20 mouse cellular contexts compared by ENCODE assay signal in the genomic region with DNA sequence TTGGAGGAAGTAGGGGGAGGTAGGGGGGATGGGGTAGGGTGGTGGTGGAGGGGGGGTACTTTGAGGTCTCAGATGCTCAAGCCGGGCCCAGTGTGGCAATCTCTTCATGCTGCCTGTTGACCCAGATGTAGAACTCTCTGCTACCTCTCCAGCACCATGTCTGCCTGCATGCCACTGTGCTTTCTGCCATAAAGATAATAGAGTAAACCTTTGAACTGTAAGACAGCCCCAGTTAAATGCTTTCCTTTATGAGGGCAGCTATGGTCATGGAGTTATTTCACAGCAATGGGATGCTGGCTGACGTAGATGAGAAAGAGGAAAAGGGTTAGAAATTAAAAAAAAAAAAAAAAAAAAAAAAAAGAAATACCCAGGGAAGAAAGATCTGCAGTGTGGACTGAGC. TPM values are rescaled to one million over a fixed set of nuclear protein-coding genes. Genes with fewer than 3 reads are reported as not detected.
DNase-seq lines count a peak whose midpoint lies in the region; ATAC-seq and TF ChIP-seq lines count a peak whose summit lies in the region.
"Had no signal": no experiment of that assay in that cellular context is flagged by ENCODE, and none has a peak within 500 bp of the region (broad histone marks: within the 10 kb centered on the region; RNA-seq: fewer than 3 reads in every experiment).

No protein-coding gene starts in this region.

- TF ChIP-seq CTCF in intestine, postnatal 0 days (IDR thresholded peaks at IDR 0.05; ENCODE audit: low read depth): no peak
- no peak for TF ChIP-seq CTCF in small intestine, adult 2 months (IDR thresholded peaks at IDR 0.05; ENCODE audit: extremely low read depth, insufficient read length, insufficient replicate concordance, low read depth, low read length)

- no peak for TF ChIP-seq POLR2A in small intestine, adult 2 months (IDR thresholded peaks at IDR 0.05; ENCODE audit: low read depth, low read length)

- no peaks in the 10 kb centered on the region for H3K4me1 ChIP-seq in intestine, embryonic 15.5 days (replicated peaks)
- no peaks in the 10 kb centered on the region for H3K4me1 ChIP-seq in intestine, postnatal 0 days (replicated peaks; ENCODE audit: control insufficient read depth, insufficient read depth, low read length)
- H3K4me1 ChIP-seq in small intestine, adult 2 months (ENCODE audit: control insufficient read depth, insufficient read depth, insufficient read length, low read length): peaks cover 18% of the 10 kb centered on the region; the same call in 1 of the 2 replicates
- H3K4me1 ChIP-seq in forebrain, embryonic 10.5 days: peaks cover 4% of the 10 kb centered on the region; the same call in 1 of the 2 replicates
- H3K4me1 ChIP-seq: embryonic facial prominence, embryonic 13.5 days; embryonic facial prominence, embryonic 15.5 days; forebrain, embryonic 15.5 days had no signal

- no peak overlapping the region for H3K4me3 ChIP-seq in intestine, embryonic 15.5 days (replicated peaks)
- H3K4me3 ChIP-seq in intestine, postnatal 0 days (ENCODE audit: low read depth, low read length): no peak overlapping the region
- peak overlapping the region; percentile 36; the same call in 1 of the 2 replicates for H3K4me3 ChIP-seq in small intestine, adult 2 months (ENCODE audit: low read depth, low read length)
- no peak overlapping the region for H3K4me3 ChIP-seq in forebrain, embryonic 10.5 days
- H3K4me3 ChIP-seq: embryonic facial prominence, embryonic 13.5 days; embryonic facial prominence, embryonic 15.5 days; erythroblast, embryonic 14.5 days; forebrain, embryonic 13.5 days; forebrain, embryonic 15.5 days had no signal

- no peak overlapping the region for H3K4me2 ChIP-seq in intestine, embryonic 15.5 days (replicated peaks)
- H3K4me2 ChIP-seq in intestine, postnatal 0 days (replicated peaks; ENCODE audit: low read depth): no peak overlapping the region; the same call in 1 of the 2 replicates
- H3K4me2 ChIP-seq: embryonic facial prominence, embryonic 13.5 days; embryonic facial prominence, embryonic 15.5 days; forebrain, embryonic 13.5 days; forebrain, embryonic 15.5 days had no signal

- 68% methylated on average over 2 of the region's 2 CpGs for WGBS in intestine, embryonic 15.5 days
- 33% methylated on average over 2 of the region's 2 CpGs for WGBS in intestine, postnatal 0 days
- 20% methylated on average over 2 of the region's 2 CpGs for WGBS in small intestine, adult 2 months
- 71% methylated on average over 2 of the region's 2 CpGs for WGBS in forebrain, embryonic 10.5 days

- no peaks in the 10 kb centered on the region for H3K27me3 ChIP-seq in intestine, embryonic 15.5 days (replicated peaks)
- no peaks in the 10 kb centered on the region for H3K27me3 ChIP-seq in intestine, postnatal 0 days (replicated peaks; ENCODE audit: control insufficient read depth, insufficient read depth, low read length)
- H3K27me3 ChIP-seq in small intestine, adult 2 months (ENCODE audit: control insufficient read depth, insufficient read depth, low read length): no peaks in the 10 kb centered on the region
- H3K27me3 ChIP-seq in forebrain, embryonic 10.5 days (ENCODE audit: poor library complexity, severe bottlenecking): no peaks in the 10 kb centered on the region
- H3K27me3 ChIP-seq: embryonic facial prominence, embryonic 13.5 days; embryonic facial prominence, embryonic 15.5 days; forebrain, embryonic 13.5 days; forebrain, embryonic 15.5 days had no signal

- no peak overlapping the region for H3K9ac ChIP-seq in intestine, embryonic 15.5 days
- H3K9ac ChIP-seq in intestine, postnatal 0 days (ENCODE audit: low read depth, low read length): no peak overlapping the region
- H3K9ac ChIP-seq: embryonic facial prominence, embryonic 13.5 days; embryonic facial prominence, embryonic 15.5 days; forebrain, embryonic 13.5 days; forebrain, embryonic 15.5 days had no signal

- peak; percentile 90 for ATAC-seq in intestine, embryonic 15.5 days
- peak; percentile 88 for ATAC-seq in intestine, postnatal 0 days
- ATAC-seq: forebrain, embryonic 13.5 days; forebrain, embryonic 15.5 days had no signal

- no peaks in the 10 kb centered on the region for H3K9me3 ChIP-seq in intestine, embryonic 15.5 days
- no peaks in the 10 kb centered on the region for H3K9me3 ChIP-seq in intestine, postnatal 0 days (ENCODE audit: control insufficient read depth)
- H3K9me3 ChIP-seq in forebrain, embryonic 10.5 days: no peaks in the 10 kb centered on the region
- H3K9me3 ChIP-seq: embryonic facial prominence, embryonic 13.5 days; embryonic facial prominence, embryonic 15.5 days; forebrain, embryonic 13.5 days; forebrain, embryonic 15.5 days had no signal

- H3K36me3 ChIP-seq in intestine, embryonic 15.5 days: no peaks in the 10 kb centered on the region
- no peaks in the 10 kb centered on the region for H3K36me3 ChIP-seq in intestine, postnatal 0 days (ENCODE audit: control insufficient read depth, insufficient read depth)
- H3K36me3 ChIP-seq in small intestine, adult 2 months (ENCODE audit: control insufficient read depth, insufficient read depth, low read length): no peaks in the 10 kb centered on the region
- no peaks in the 10 kb centered on the region for H3K36me3 ChIP-seq in forebrain, embryonic 10.5 days (replicated peaks)
- H3K36me3 ChIP-seq: embryonic facial prominence, embryonic 13.5 days; embryonic facial prominence, embryonic 15.5 days; forebrain, embryonic 15.5 days had no signal

- H3K27ac ChIP-seq in intestine, embryonic 15.5 days: no peak overlapping the region
- H3K27ac ChIP-seq in intestine, postnatal 0 days (ENCODE audit: low read depth, low read length): peak overlapping the region; percentile 71
- peak overlapping the region; percentile 73; the same call in 1 of the 2 replicates for H3K27ac ChIP-seq in small intestine, adult 2 months (ENCODE audit: insufficient read depth, low read depth, low read length)
- no peak overlapping the region for H3K27ac ChIP-seq in forebrain, embryonic 10.5 days
- H3K27ac ChIP-seq: embryonic facial prominence, embryonic 13.5 days; embryonic facial prominence, embryonic 15.5 days; forebrain, embryonic 13.5 days; forebrain, embryonic 15.5 days had no signal

- no peak for DNase-seq in forebrain, embryonic 10.5 days (ENCODE audit: extremely low spot score, low spot score)
- DNase-seq in layer of hippocampus, adult 18-20 months (ENCODE audit: low spot score in 2 of 2): no peak
- no peak for DNase-seq in adrenal gland, adult (ENCODE audit: inconsistent age in 2 of 2, low spot score in 1 of 2)
- DNase-seq: adrenal gland, adult 8-10 months; adrenal gland, postnatal 14 days; adrenal gland, postnatal 36 days; cerebellum, adult 11-12 months; cerebellum, adult 2 months; cerebellum, adult 9-11 months; cerebellum, postnatal 14 days; cerebellum, postnatal 36 days; embryo, embryonic 11 days had no signal

RNA-seq across cellular contexts. Expression of gene Prdx6, which starts 11.5 kb away (rescaled TPM):
- polyA plus RNA-seq in intestine, embryonic 15.5 days (2015; fragmentation: Nextera tagmentation; extraction: Ambion mirVana): 484 and 495 TPM in 2 replicates
- 373 and 385 TPM in 2 replicates for polyA plus RNA-seq in intestine, postnatal 0 days (2015; fragmentation: Nextera tagmentation; extraction: Ambion mirVana)
- 52.8 and 59.5 TPM in 2 replicates for polyA plus RNA-seq in small intestine, adult 2 months (2012; rRNA removed)
- 663 and 680 TPM in 2 replicates for polyA plus RNA-seq in forebrain, embryonic 10.5 days (2016; fragmentation: Nextera tagmentation; extraction: Ambion mirVana)
- total RNA-seq in layer of hippocampus, adult 18-20 months (2021): 100 to 1,000 TPM; 356 TPM

Comparison
In these comparisons a context has a peak if more than half of its experiments do, and no peak if none do; other contexts are left out.
1. H3K27ac ChIP-seq: peak in intestine, postnatal 0 days (single experiment) and small intestine, adult 2 months (single experiment); none in intestine, embryonic 15.5 days (single experiment) and forebrain, embryonic 10.5 days (single experiment).